Mouse (Mus musculus) hindbrain, embryonic 14.5 days (tissue): Measurements from ENCODE around the gene Naip5. TPM values are rescaled to one million over a fixed set of nuclear protein-coding genes. Genes with fewer than 3 reads are reported as not detected.
"Not testable (repeated sequence)": the region's sequence is repeated elsewhere in the genome, so short reads cannot be mapped to it uniquely, and the experiment has no call there.

Experiments used
- ATAC-seq: fragments of 200-750 bp; cut with Nextera tagmentation; 2 replicates; pipeline ENCODE4 v1.8.0; 2017; ENCODE audit warnings: moderate number of reproducible peaks, mild to moderate bottlenecking, moderate TSS enrichment, moderate library complexity; ENCODE audit not compliant: low FRiP score
- DNase-seq: peaks from one replicate; pipeline ENCODE4 v3.0.0-alpha.2; 2015; ENCODE audit warnings: low spot score
- H3K27ac ChIP-seq: fragments of 300-500 bp; sonication (generic); 2 replicates; pipeline ENCODE4 v1.5.1; 2014; ENCODE audit warnings: mild to moderate bottlenecking, moderate library complexity
- H3K27me3 ChIP-seq: fragments of 300-500 bp; sonication (generic); 2 replicates; pipeline ENCODE4 v1.6.1; 2014; ENCODE audit warnings: mild to moderate bottlenecking, low read length, mixed read lengths; ENCODE audit not compliant: control insufficient read depth, insufficient read depth
- H3K36me3 ChIP-seq: fragments of 300-500 bp; sonication (generic); replicated peaks from 2 replicates; pipeline ENCODE4 v1.6.1; 2014; ENCODE audit not compliant: control insufficient read depth, insufficient read depth
- H3K4me1 ChIP-seq: fragments of 300-500 bp; sonication (generic); replicated peaks from 2 replicates; pipeline ENCODE4 v1.6.1; 2014; ENCODE audit warnings: antibody characterized with exemption, low read length, mixed read lengths; ENCODE audit not compliant: control insufficient read depth, insufficient read depth
- H3K4me2 ChIP-seq: fragments of 300-500 bp; sonication (generic); replicated peaks from 2 replicates; pipeline ENCODE4 v1.6.1; 2014; ENCODE audit warnings: mild to moderate bottlenecking, moderate library complexity
- H3K4me3 ChIP-seq: fragments of 300-500 bp; sonication (generic); replicated peaks from 2 replicates; pipeline ENCODE4 v1.5.1; 2014; ENCODE audit warnings: mild to moderate bottlenecking, low read length
- H3K9ac ChIP-seq: fragments of 300-500 bp; sonication (generic); 2 replicates; pipeline ENCODE4 v1.6.1; 2014
- H3K9me3 ChIP-seq: fragments of 300-500 bp; sonication (generic); 2 replicates; pipeline ENCODE4 v1.6.1; 2016; ENCODE audit warnings: low read length; ENCODE audit not compliant: control insufficient read depth
- WGBS: fragments of 180-500 bp; shearing (Covaris S2); extraction: QIAGEN DNeasy Blood & Tissue Kit; methylation state at CpG from one replicate; pipeline ENCODE4 v1.1.7; 2014; 5-methylcytosine and 5-hydroxymethylcytosine counted together
- polyA plus RNA-seq: library from polyadenylated mRNA; unstranded; fragments of >200 nt; fragmentation: Nextera tagmentation; extraction: Ambion mirVana; gene quantifications from 2 replicates; pipeline ENCODE4 v1.2.1, GENCODE M21; 2014

The Naip5 gene
- polyA plus RNA-seq = 0.10 and 0.21 TPM in 2 replicates

GRCm38 (mm10) chr13:100246223-100246622 lies at the start of gene Naip5:
Gene Naip5, minus strand, starts transcription at chr13:100246323.
- H3K4me3 ChIP-seq, H3K4me2 ChIP-seq, H3K36me3 ChIP-seq, H3K27me3 ChIP-seq, DNase-seq, H3K27ac ChIP-seq, H3K9ac ChIP-seq, ATAC-seq, H3K4me1 ChIP-seq, H3K9me3 ChIP-seq: not testable (repeated sequence)
- 87% methylated on average over 4 of the region's 4 CpGs for WGBS

- H3K36me3 ChIP-seq = no peaks in the 10 kb centered on the region
- ATAC-seq (no peak), DNase-seq (no peak)
- WGBS = 88% methylated on average over 1 of the region's 1 CpGs
- no peak overlapping the region for H3K27ac ChIP-seq
- no peak overlapping the region for H3K4me2 ChIP-seq
- H3K9me3 ChIP-seq = no peaks in the 10 kb centered on the region
- H3K27me3 ChIP-seq = no peaks in the 10 kb centered on the region
- no peak overlapping the region for H3K4me3 ChIP-seq
- no peak overlapping the region for H3K9ac ChIP-seq
- no peaks in the 10 kb centered on the region for H3K4me1 ChIP-seq
These were observed 38.5 kb upstream of the Naip5 start for GRCm38 (mm10) chr13:100284611-100285010.

- H3K9me3 ChIP-seq, H3K4me2 ChIP-seq, H3K4me3 ChIP-seq, H3K27me3 ChIP-seq, DNase-seq, H3K36me3 ChIP-seq, H3K27ac ChIP-seq, H3K4me1 ChIP-seq, H3K9ac ChIP-seq, ATAC-seq: not testable (repeated sequence)
- no CpG with 5 or more reads among the region's 1 CpGs for WGBS
These were observed 25.5 kb upstream of the Naip5 start for GRCm38 (mm10) chr13:100271474-100272132.

- 75% methylated on average over 2 of the region's 2 CpGs for WGBS
These were observed 10.9 kb upstream of the Naip5 start for GRCm38 (mm10) chr13:100256996-100257395.

GRCm38 (mm10) chr13:100255925-100256324 lies 9.8 kb upstream of the Naip5 start:
- WGBS = 91% methylated on average over 5 of the region's 6 CpGs
- not testable (repeated sequence) for H3K4me2 ChIP-seq, H3K36me3 ChIP-seq, ATAC-seq, H3K9me3 ChIP-seq, H3K4me3 ChIP-seq, H3K27me3 ChIP-seq, DNase-seq, H3K4me1 ChIP-seq, H3K9ac ChIP-seq, H3K27ac ChIP-seq

More at GRCm38 (mm10) chr13:100256996-100257395, 10.9 kb upstream of the Naip5 start:
- not testable (repeated sequence) for H3K4me2 ChIP-seq, ATAC-seq, DNase-seq, H3K27ac ChIP-seq, H3K27me3 ChIP-seq, H3K9me3 ChIP-seq, H3K4me1 ChIP-seq, H3K4me3 ChIP-seq, H3K9ac ChIP-seq, H3K36me3 ChIP-seq

- not testable (repeated sequence) for H3K9ac ChIP-seq, H3K27me3 ChIP-seq, H3K4me1 ChIP-seq, H3K9me3 ChIP-seq, H3K36me3 ChIP-seq, H3K4me3 ChIP-seq, DNase-seq, ATAC-seq, H3K4me2 ChIP-seq, H3K27ac ChIP-seq
- 94% methylated on average over 2 of the region's 2 CpGs for WGBS
These were observed 5.8 kb upstream of the Naip5 start for GRCm38 (mm10) chr13:100251897-100252296.

- DNase-seq, H3K9me3 ChIP-seq, H3K9ac ChIP-seq, H3K27me3 ChIP-seq, H3K27ac ChIP-seq, H3K4me2 ChIP-seq, H3K4me3 ChIP-seq, ATAC-seq, H3K36me3 ChIP-seq, H3K4me1 ChIP-seq: not testable (repeated sequence)
- WGBS = 77% methylated on average over 4 of the region's 5 CpGs
These were observed 885 bp upstream of the Naip5 start for GRCm38 (mm10) chr13:100246896-100247519.

- Histone ChIP-seq H3K4me1 (no peaks in the 10 kb centered on the region), H3K4me2 (no peak overlapping the region), H3K27me3 (no peaks in the 10 kb centered on the region), H3K9ac (no peak overlapping the region), H3K27ac (no peak overlapping the region), H3K36me3 (no peaks in the 10 kb centered on the region), H3K9me3 (no peaks in the 10 kb centered on the region), H3K4me3 (no peak overlapping the region)
- ATAC-seq = no peak
- no peak for DNase-seq
These were observed 2.4 kb downstream of the Naip5 start for GRCm38 (mm10) chr13:100243702-100244101.

GRCm38 (mm10) chr13:100213683-100214082 lies 32.4 kb downstream of the Naip5 start:
- not testable (repeated sequence) for H3K4me2 ChIP-seq, H3K4me1 ChIP-seq
- 82% methylated on average over 1 of the region's 1 CpGs for WGBS

More at GRCm38 (mm10) chr13:100213683-100214082, 32.4 kb downstream of the Naip5 start:
- not testable (repeated sequence) for H3K4me3 ChIP-seq, H3K9me3 ChIP-seq, H3K9ac ChIP-seq, H3K36me3 ChIP-seq, H3K27me3 ChIP-seq, DNase-seq, H3K27ac ChIP-seq, ATAC-seq
